Mouse (Mus musculus): Measurements from ENCODE around the gene Kirrel3. TPM values are rescaled to one million over a fixed set of nuclear protein-coding genes. Genes with fewer than 3 reads are reported as not detected.

The Kirrel3 gene
- polyA plus RNA-seq, 1 experiment from 2014 or later: 6.6 TPM

GRCm38 (mm10) chr9:34466058-34466457, 19.6 kb upstream of the Kirrel3 start:
- Histone ChIP-seq H3K27me3 (ENCODE audit: control insufficient read depth, insufficient read depth, low read length) (no peaks in the 10 kb centered on the region), H3K9me3 (ENCODE audit: control insufficient read depth, low read length) (no peaks in the 10 kb centered on the region), H3K4me1 (ENCODE audit: control insufficient read depth, insufficient read depth, low read length) (no peaks in the 10 kb centered on the region), H3K9ac (ENCODE audit: low read length) (no peak overlapping the region), H3K4me3 (ENCODE audit: low read depth, low read length) (no peak overlapping the region), H3K36me3 (ENCODE audit: control insufficient read depth, insufficient read depth, low read length) (no peaks in the 10 kb centered on the region), H3K27ac (ENCODE audit: low read depth, low read length) (no peak overlapping the region), H3K4me2 (ENCODE audit: low read depth) (no peak overlapping the region)
- 81% methylated on average over 3 of the region's 3 CpGs for WGBS
- DNase-seq (ENCODE audit: low spot score) (no peak), ATAC-seq (ENCODE audit: insufficient read depth, low FRiP score, low TSS enrichment) (no peak)

DNA sequence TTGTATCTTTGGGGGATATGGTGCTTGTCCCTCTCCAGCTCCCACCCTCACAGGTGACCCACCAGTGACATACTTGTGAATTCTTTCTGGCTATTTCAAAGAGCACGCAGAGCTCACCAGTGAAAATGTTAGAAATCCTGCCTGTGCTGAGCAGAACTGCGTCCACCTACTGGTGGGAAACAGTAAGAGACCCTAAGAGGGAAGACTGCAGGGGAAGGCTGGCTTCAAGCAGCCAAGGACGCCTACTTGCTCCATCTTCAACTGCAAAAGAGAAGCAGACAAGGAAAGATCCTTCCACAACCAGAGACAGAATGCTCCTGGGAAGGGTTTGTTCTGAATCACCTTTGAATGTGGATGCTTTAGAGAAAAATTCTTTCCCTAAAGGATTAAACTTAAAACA, 16.5 kb upstream of the Kirrel3 start:
- DNase-seq (ENCODE audit: low spot score): no peak
- Histone ChIP-seq H3K4me3 (ENCODE audit: low read depth, low read length) (no peak overlapping the region), H3K27me3 (ENCODE audit: control insufficient read depth, insufficient read depth, low read length) (no peaks in the 10 kb centered on the region), H3K4me2 (ENCODE audit: low read depth) (no peak overlapping the region), H3K36me3 (ENCODE audit: control insufficient read depth, insufficient read depth, low read length) (no peaks in the 10 kb centered on the region), H3K4me1 (ENCODE audit: control insufficient read depth, insufficient read depth, low read length) (no peaks in the 10 kb centered on the region), H3K9me3 (ENCODE audit: control insufficient read depth, low read length) (no peaks in the 10 kb centered on the region), H3K9ac (ENCODE audit: low read length) (no peak overlapping the region), H3K27ac (ENCODE audit: low read depth, low read length) (no peak overlapping the region)
- 81% methylated on average over 3 of the region's 3 CpGs for WGBS
- ATAC-seq (ENCODE audit: insufficient read depth, low FRiP score, low TSS enrichment): no peak

DNA sequence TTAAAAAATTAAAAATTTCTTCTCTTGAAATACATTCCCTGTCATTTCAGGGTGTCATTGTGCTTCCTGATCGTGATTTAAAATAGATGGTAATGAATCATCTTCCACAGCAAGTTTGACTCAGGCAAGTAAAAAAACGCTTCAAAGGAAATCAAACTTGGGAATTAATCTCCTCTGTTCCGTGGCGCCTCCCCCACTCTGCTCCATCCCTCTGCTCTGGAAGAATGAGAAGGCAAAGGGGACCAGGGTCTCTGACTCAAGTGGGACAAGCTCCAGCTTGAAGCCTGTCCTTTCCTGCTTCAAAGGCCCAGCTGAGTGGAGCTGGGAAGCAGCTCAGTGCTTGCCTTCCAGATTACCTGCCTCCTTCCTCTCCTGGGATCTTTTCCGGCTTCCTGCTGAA, 9.5 kb upstream of the Kirrel3 start:
- WGBS: 51% methylated on average over 5 of the region's 5 CpGs
- no peak for ATAC-seq (ENCODE audit: insufficient read depth, low FRiP score, low TSS enrichment)
- Histone ChIP-seq H3K4me2 (ENCODE audit: low read depth) (no peak overlapping the region), H3K27ac (ENCODE audit: low read depth, low read length) (no peak overlapping the region), H3K9ac (ENCODE audit: low read length) (no peak overlapping the region), H3K4me3 (ENCODE audit: low read depth, low read length) (no peak overlapping the region), H3K36me3 (ENCODE audit: control insufficient read depth, insufficient read depth, low read length) (no peaks in the 10 kb centered on the region), H3K9me3 (ENCODE audit: control insufficient read depth, low read length) (no peaks in the 10 kb centered on the region), H3K4me1 (ENCODE audit: control insufficient read depth, insufficient read depth, low read length) (no peaks in the 10 kb centered on the region), H3K27me3 (ENCODE audit: control insufficient read depth, insufficient read depth, low read length) (no peaks in the 10 kb centered on the region)
- no peak for DNase-seq (ENCODE audit: low spot score)

DNA sequence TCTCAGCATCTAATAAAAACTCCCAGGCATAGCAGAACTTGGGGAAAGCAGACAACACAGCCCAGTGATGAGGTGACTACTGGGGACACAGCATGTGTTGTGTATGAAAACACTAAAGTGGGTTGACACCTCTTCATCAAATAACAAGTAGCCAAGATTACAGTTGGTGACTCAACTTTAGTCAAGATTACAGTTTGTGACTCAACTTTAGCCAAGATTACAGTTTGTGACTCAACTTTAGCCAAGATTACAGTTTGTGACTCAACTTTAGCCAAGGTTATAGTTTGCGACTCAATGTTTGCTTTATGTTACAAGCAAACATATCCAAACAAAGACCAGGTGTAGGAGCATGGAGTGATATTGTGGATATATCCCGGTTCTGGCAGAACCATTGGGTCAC, 7.2 kb upstream of the Kirrel3 start:
- Histone ChIP-seq H3K4me2 (ENCODE audit: low read depth) (no peak overlapping the region), H3K4me1 (ENCODE audit: control insufficient read depth, insufficient read depth, low read length) (no peaks in the 10 kb centered on the region), H3K9ac (ENCODE audit: low read length) (no peak overlapping the region), H3K27me3 (ENCODE audit: control insufficient read depth, insufficient read depth, low read length) (no peaks in the 10 kb centered on the region), H3K4me3 (ENCODE audit: low read depth, low read length) (no peak overlapping the region), H3K36me3 (ENCODE audit: control insufficient read depth, insufficient read depth, low read length) (no peaks in the 10 kb centered on the region), H3K9me3 (ENCODE audit: control insufficient read depth, low read length) (no peaks in the 10 kb centered on the region), H3K27ac (ENCODE audit: low read depth, low read length) (no peak overlapping the region)
- no peak for ATAC-seq (ENCODE audit: insufficient read depth, low FRiP score, low TSS enrichment)
- 95% methylated on average over 2 of the region's 2 CpGs for WGBS
- no peak for DNase-seq (ENCODE audit: low spot score)

DNA sequence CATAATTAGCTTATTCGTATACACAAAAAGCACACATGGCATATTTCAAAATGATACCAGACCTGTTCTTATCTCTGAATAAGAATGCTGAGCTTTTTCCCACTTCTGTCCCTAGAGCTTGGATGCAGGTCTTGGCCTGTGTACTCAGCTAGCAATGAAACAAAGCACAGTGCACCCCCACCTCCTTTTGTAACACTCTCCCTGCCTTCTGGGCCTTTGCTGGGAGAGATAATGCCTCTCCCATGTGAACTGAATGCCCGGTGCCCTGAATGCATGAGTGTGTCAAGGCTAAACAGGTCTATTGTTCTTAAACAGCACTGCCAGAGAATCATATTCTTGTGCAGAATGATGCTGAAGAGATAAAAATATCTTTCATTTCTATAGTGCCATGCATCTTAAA, 2.5 kb upstream of the Kirrel3 start:
- peaks cover 19% of the 10 kb centered on the region for H3K27me3 ChIP-seq (ENCODE audit: control insufficient read depth, insufficient read depth, low read length)
- no peak overlapping the region for H3K4me3 ChIP-seq (ENCODE audit: low read depth, low read length)
- H3K9ac ChIP-seq (ENCODE audit: low read length): no peak overlapping the region
- no peak for DNase-seq (ENCODE audit: low spot score)
- no peaks in the 10 kb centered on the region for H3K36me3 ChIP-seq (ENCODE audit: control insufficient read depth, insufficient read depth, low read length)
- no peak overlapping the region; the same call in 1 of the 2 replicates for H3K27ac ChIP-seq (ENCODE audit: low read depth, low read length)
- H3K9me3 ChIP-seq (ENCODE audit: control insufficient read depth, low read length): no peaks in the 10 kb centered on the region
- H3K4me1 ChIP-seq (ENCODE audit: control insufficient read depth, insufficient read depth, low read length): 0 out of 2 replicates have a peak, but pooled peaks cover 3% of the 10 kb centered on the region
- no peak for ATAC-seq (ENCODE audit: insufficient read depth, low FRiP score, low TSS enrichment)
- no peak overlapping the region for H3K4me2 ChIP-seq (ENCODE audit: low read depth)
- 65% methylated on average over 2 of the region's 2 CpGs for WGBS

DNA sequence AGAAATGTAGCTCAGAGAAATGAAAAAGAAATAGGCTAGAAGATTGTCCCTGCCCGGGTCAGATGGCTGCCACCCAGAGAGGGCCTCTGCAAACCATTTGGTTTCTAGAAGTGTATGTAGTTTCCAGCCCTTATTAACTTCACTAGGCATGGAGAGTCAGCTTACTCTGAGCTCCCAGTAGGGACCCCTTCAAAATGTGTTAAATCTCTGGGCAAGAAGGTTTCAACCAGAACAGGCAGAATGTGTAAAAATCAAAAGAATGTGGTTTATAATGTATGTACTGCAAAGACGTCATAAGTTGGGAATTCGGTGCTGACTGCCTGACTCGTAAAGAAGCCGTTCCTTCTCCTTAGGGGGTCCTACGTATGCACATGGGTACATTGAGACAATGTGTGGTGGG, 1.0 kb upstream of the Kirrel3 start:
- Histone ChIP-seq H3K36me3 (ENCODE audit: control insufficient read depth, insufficient read depth, low read length) (no peaks in the 10 kb centered on the region), H3K4me3 (ENCODE audit: low read depth, low read length) (no peak overlapping the region), H3K4me1 (ENCODE audit: control insufficient read depth, insufficient read depth, low read length) (0 out of 2 replicates have a peak, but pooled peaks cover 3% of the 10 kb centered on the region), H3K27ac (ENCODE audit: low read depth, low read length) (no peak overlapping the region), H3K27me3 (ENCODE audit: control insufficient read depth, insufficient read depth, low read length) (peaks cover 24% of the 10 kb centered on the region), H3K9ac (ENCODE audit: low read length) (no peak overlapping the region), H3K4me2 (ENCODE audit: low read depth) (no peak overlapping the region), H3K9me3 (ENCODE audit: control insufficient read depth, low read length) (no peaks in the 10 kb centered on the region)
- DNase-seq (ENCODE audit: low spot score) (no peak), ATAC-seq (ENCODE audit: insufficient read depth, low FRiP score, low TSS enrichment) (no peak)
- WGBS: 33% methylated on average over 6 of the region's 6 CpGs

DNA sequence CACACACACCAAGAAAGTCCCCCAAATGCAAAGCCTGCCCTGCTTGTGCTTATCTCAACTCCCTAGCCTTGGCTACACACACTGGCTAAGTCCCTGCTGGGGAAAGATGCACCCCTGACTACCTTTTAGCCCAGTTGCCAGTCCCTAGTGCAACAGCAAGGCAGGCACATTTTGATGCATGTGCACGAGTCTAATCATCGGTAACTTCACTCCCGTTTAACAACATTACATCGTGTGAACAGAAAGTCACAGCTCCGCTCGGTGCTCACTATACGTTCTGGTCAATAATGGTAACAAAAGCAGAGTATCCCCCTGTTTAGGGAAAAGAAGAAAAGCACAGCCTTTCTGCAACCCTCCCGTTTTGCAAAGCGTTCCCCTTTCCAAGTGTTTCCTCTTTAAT, 2.6 kb downstream of the Kirrel3 start:
- no peaks in the 10 kb centered on the region for H3K9me3 ChIP-seq (ENCODE audit: control insufficient read depth, low read length)
- no peak; the same call in 1 of the 2 replicates for ATAC-seq (ENCODE audit: insufficient read depth, low FRiP score, low TSS enrichment)
- H3K9ac ChIP-seq (ENCODE audit: low read length): peak overlapping the region; percentile 56
- WGBS: 0% methylated on average over 9 of the region's 9 CpGs
- peak overlapping the region; percentile 63 for H3K4me3 ChIP-seq (ENCODE audit: low read depth, low read length)
- H3K4me1 ChIP-seq (ENCODE audit: control insufficient read depth, insufficient read depth, low read length): 0 out of 2 replicates have a peak, but pooled peaks cover 3% of the 10 kb centered on the region
- no peak overlapping the region for H3K27ac ChIP-seq (ENCODE audit: low read depth, low read length)
- H3K27me3 ChIP-seq (ENCODE audit: control insufficient read depth, insufficient read depth, low read length): peaks cover 37% of the 10 kb centered on the region
- no peak for DNase-seq (ENCODE audit: low spot score)
- H3K4me2 ChIP-seq (ENCODE audit: low read depth): peak overlapping the region; percentile 75
- no peaks in the 10 kb centered on the region for H3K36me3 ChIP-seq (ENCODE audit: control insufficient read depth, insufficient read depth, low read length)

DNA sequence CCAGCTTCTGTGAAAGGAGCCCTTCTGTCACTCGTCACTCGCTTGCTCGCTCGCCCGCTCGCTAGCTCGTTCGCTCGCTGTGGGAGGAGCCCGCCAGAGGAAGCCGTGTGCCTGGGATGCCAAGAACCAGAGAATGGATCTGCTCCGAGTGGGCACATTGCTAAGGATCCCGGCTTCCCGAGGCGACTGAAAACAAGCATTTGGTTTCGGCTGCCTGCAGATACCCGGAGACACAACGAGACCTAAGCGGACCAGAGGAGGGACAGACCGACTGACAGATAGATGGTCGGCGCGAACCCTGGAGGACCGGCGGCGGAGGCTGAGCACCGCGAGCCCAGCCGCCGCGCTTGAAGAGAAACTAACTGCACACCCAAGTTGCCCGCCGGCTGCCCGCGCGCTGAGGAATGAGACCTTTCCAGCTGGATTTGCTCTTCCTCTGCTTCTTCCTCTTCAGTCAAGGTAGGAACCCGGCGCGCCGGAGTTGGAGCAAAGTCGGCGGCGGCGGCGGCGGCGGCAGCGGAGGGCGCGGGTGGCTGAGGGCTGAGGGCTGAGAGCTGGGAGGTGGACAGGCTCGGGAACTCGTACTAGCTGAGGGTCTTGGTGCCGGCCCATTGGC, 3.1 kb downstream of the Kirrel3 start:
- H3K9me3 ChIP-seq (ENCODE audit: control insufficient read depth, low read length): no peaks in the 10 kb centered on the region
- peak; percentile 81 for DNase-seq (ENCODE audit: low spot score)
- H3K4me3 ChIP-seq (ENCODE audit: low read depth, low read length): peak overlapping the region; percentile 63
- H3K9ac ChIP-seq (ENCODE audit: low read length): peak overlapping the region; percentile 56
- peak; percentile 39 for ATAC-seq (ENCODE audit: insufficient read depth, low FRiP score, low TSS enrichment)
- H3K36me3 ChIP-seq (ENCODE audit: control insufficient read depth, insufficient read depth, low read length): no peaks in the 10 kb centered on the region
- peak overlapping the region; percentile 75 for H3K4me2 ChIP-seq (ENCODE audit: low read depth)
- peaks cover 37% of the 10 kb centered on the region for H3K27me3 ChIP-seq (ENCODE audit: control insufficient read depth, insufficient read depth, low read length)
- under 1% methylated on average over 52 of the region's 53 CpGs for WGBS
- H3K27ac ChIP-seq (ENCODE audit: low read depth, low read length): no peak overlapping the region
- H3K4me1 ChIP-seq (ENCODE audit: control insufficient read depth, insufficient read depth, low read length): 0 out of 2 replicates have a peak, but pooled peaks cover 3% of the 10 kb centered on the region

- DNase-seq (ENCODE audit: low spot score) (no peak), ATAC-seq (ENCODE audit: insufficient read depth, low FRiP score, low TSS enrichment) (no peak)
- Histone ChIP-seq H3K27ac (ENCODE audit: low read depth, low read length) (no peak overlapping the region), H3K9me3 (ENCODE audit: control insufficient read depth, low read length) (no peaks in the 10 kb centered on the region), H3K4me1 (ENCODE audit: control insufficient read depth, insufficient read depth, low read length) (0 out of 2 replicates have a peak, but pooled peaks cover 3% of the 10 kb centered on the region), H3K27me3 (ENCODE audit: control insufficient read depth, insufficient read depth, low read length) (peaks cover 37% of the 10 kb centered on the region), H3K4me3 (ENCODE audit: low read depth, low read length) (peak overlapping the region; percentile 63), H3K9ac (ENCODE audit: low read length) (peak overlapping the region; percentile 56), H3K36me3 (ENCODE audit: control insufficient read depth, insufficient read depth, low read length) (no peaks in the 10 kb centered on the region), H3K4me2 (ENCODE audit: low read depth) (peak overlapping the region; percentile 75)
- under 1% methylated on average over 13 of the region's 13 CpGs for WGBS
These were observed 3.6 kb downstream of the Kirrel3 start for GRCm38 (mm10) chr9:34489316-34489710.
